Mouse (Mus musculus): ENCODE measurements around the gene Slc17a6.

GRCm38 (mm10) chr7:51622666-51623065 lies 860 bp downstream of the Slc17a6 start:
- no peak for TF ChIP-seq CTCF (IDR thresholded peaks at IDR 0.05; ENCODE audit: insufficient read depth, low read length)
- no peak for TF ChIP-seq POLR2A (IDR thresholded peaks at IDR 0.05; ENCODE audit: borderline replicate concordance, extremely low read depth, low read depth, low read length)
